Mouse (Mus musculus): ENCODE measurements at regions not wholly inside any gene's neighbourhood (a gene's known extent, or its start where the extent isn't known, plus 50 kb on each side); places are given as distances from the start of the nearest gene placed in this dataset.

DNA sequence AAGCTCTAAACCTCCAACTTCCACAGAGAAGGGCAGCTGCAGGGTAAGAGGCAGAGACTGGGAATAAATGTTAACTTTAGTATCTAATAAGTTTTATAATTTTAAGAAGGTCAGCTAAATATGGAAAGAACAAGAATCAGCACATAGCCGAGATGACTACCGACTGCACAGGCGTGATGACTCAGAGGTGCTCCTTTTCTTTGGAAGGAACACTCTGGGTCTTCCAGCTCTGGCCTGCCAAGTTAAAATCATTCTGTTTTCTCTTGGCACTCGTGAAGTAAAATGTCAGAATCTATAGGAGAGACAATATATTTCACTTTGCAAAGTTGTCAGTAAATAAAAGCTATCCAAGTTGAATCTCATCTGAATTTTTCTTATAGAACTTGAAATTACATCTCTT, 96.2 kb upstream of the Magi2 start:
- peak; percentile 1 for DNase-seq (ENCODE audit: low read depth)

DNA sequence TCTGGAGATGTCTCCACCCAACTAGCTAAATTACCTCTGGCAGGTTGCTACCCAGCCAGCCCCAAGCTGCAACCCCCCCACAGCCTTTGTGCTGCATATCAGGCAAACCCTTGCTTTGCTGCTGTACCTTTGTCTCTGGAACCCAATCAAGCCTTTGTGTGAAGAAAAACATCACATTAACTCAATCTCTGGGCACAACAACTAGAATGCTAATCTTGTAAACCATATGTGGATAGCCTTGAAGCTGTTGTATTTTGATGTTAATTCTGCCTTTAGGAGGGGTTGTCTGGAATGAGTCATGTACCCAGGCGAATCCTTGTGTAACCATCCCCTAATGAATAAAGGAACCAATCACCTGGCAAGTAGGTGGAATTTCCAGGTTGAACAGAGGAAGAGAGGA, 72.3 kb upstream of the Magi2 start:
- DNase-seq (ENCODE audit: low read depth) = no peak

DNA sequence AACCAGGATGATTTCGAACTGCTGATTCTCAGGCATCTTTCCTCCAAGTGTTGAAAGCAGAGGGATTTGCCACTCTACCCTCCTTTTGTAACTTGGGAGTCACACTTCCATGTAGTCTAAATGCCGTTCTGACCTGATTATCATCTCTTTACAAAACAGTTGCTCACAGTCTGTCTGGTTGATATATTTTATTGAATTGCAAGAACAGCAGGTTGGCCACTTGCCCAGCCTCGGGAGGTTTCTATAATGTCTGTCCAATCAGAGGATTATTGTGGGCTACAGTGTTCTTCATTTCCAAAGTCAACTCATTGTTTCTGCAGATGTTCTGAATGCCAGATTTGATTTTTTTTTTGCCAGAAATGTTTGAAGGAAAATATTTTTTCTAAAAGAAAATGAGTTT, 68.6 kb upstream of the Magi2 start:
- no peak for DNase-seq (ENCODE audit: low read depth)

DNA sequence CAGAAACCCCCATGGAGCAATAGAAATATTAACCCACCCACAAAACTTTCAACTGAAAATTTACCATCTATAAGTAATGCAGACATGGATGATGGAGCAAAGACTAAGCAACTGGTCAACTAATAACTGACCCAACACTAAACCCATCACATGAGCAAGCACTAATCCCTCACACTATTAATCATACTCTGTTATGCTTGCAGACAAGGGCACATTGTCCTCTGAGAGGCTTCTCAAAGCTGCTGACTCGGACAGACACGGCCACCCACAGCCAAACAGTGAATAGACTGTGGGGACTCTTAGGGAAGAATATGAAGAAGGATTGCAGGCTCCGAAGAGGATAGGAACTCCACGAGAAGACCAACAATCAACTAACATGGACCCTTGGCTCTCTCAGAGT, 66.6 kb upstream of the Magi2 start:
- no peak for DNase-seq (ENCODE audit: low read depth)
